Mouse (Mus musculus) forebrain, embryonic 13.5 days (tissue): ENCODE data around the gene Hltf. TPM values are rescaled to one million over a fixed set of nuclear protein-coding genes. Genes with fewer than 3 reads are reported as not detected.

Experiments used
- ATAC-seq: fragments of 200-750 bp; cut with Nextera tagmentation; 2 replicates; pipeline ENCODE4 v1.8.0; 2017
- H3K27ac ChIP-seq: fragments of 300-500 bp; sonication (generic); 2 replicates; pipeline ENCODE4 v1.5.1; 2015; ENCODE audit warnings: inconsistent platforms, mild to moderate bottlenecking, moderate library complexity
- H3K27me3 ChIP-seq: fragments of 300-500 bp; sonication (generic); 2 replicates; pipeline ENCODE4 v1.6.1; 2015; ENCODE audit warnings: mild to moderate bottlenecking, inconsistent platforms
- H3K36me3 ChIP-seq: fragments of 300-500 bp; sonication (generic); 2 replicates; pipeline ENCODE4 v1.6.1; 2015; ENCODE audit warnings: mild to moderate bottlenecking, inconsistent platforms; ENCODE audit not compliant: poor library complexity, severe bottlenecking
- H3K4me1 ChIP-seq: fragments of 300-500 bp; sonication (generic); 2 replicates; pipeline ENCODE4 v1.6.1; 2015; ENCODE audit warnings: inconsistent platforms
- H3K4me2 ChIP-seq: fragments of 300-500 bp; sonication (generic); 2 replicates; pipeline ENCODE4 v1.6.1; 2015; ENCODE audit warnings: inconsistent platforms, mild to moderate bottlenecking, moderate library complexity
- H3K4me3 ChIP-seq: fragments of 300-500 bp; sonication (generic); 2 replicates; pipeline ENCODE4 v1.5.1; 2015; ENCODE audit warnings: mild to moderate bottlenecking, inconsistent platforms
- H3K9ac ChIP-seq: fragments of 300-500 bp; sonication (generic); 2 replicates; pipeline ENCODE4 v1.6.1; 2015; ENCODE audit warnings: mild to moderate bottlenecking, inconsistent platforms
- H3K9me3 ChIP-seq: fragments of 300-500 bp; sonication (generic); replicated peaks from 2 replicates; pipeline ENCODE4 v1.6.1; 2016; ENCODE audit warnings: inconsistent platforms
- WGBS: fragments of 180-500 bp; shearing (Covaris S2); methylation state at CpG from one replicate; pipeline ENCODE4 v1.1.7; 2015; 5-methylcytosine and 5-hydroxymethylcytosine counted together
- polyA plus RNA-seq: library from polyadenylated mRNA; unstranded; fragments of >200 nt; fragmentation: Nextera tagmentation; extraction: Ambion mirVana; gene quantifications from 2 replicates; pipeline ENCODE4 v1.2.1, GENCODE M21; 2015

Gene Hltf
- polyA plus RNA-seq, 1 experiment from 2014 or later, result 25.9 TPM

DNA sequence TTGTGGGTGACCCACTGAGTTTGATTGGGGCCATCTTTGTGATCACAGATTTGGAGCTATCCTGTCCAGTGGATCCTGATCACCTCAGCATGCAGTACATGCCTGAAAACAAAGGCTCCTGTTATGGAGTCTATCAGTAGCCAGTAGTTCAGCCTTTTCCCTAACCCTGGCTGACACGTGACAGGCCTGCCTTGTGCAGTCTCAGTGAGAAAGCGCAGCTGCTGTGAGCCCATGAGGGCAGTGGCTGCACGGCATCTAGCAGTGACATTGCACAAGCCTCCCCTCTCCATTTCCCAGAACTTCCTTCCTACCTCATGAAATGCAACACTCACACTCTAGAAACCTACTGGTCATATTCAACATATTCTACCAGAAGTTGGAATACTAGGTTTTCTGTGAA is 76.9 kb downstream of the Hltf start:
- WGBS, result 85% methylated on average over 3 of the region's 3 CpGs
- no peak overlapping the region for H3K27ac ChIP-seq
- H3K4me1 ChIP-seq, result no peaks in the 10 kb centered on the region
- no peaks in the 10 kb centered on the region for H3K9me3 ChIP-seq
- no peak overlapping the region for H3K4me2 ChIP-seq
- no peak for ATAC-seq
- no peak overlapping the region for H3K9ac ChIP-seq
- H3K4me3 ChIP-seq, result no peak overlapping the region
- no peaks in the 10 kb centered on the region for H3K36me3 ChIP-seq
- no peaks in the 10 kb centered on the region for H3K27me3 ChIP-seq

DNA sequence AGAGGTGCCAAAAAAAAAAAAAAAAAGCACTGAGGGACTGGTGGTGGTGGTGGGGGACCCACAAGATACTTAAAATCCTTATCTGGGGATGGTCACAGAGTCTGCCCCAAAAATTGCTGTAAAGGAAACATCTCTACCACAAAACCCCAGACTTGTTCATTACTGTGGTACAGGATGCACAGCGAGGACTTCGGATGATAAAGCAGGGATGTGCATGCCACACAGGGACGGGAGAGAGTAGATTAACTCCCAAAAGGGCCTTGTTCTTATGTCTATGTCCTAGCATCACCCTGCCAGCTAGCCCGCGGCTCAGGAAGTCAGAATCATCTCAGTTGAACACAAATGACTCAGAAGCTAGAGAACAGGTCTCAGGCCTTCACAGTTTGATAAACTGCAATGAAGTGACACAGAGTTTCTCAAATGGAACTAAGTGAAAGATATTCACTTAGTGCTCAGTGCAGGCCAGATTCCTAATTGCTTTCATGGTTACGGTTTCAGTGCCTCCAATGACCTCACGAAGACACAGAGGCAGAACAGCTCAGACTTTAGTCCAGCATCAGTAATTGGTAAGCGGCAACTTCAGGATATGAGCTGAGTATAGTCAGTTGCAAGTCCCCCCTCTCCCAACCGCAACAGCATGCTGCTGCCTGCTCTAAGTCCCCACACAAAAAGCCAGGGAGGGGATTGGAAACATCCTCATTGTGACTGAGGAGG is 79.4 kb downstream of the Hltf start:
- WGBS, result 91% methylated on average over 9 of the region's 9 CpGs
- no peaks in the 10 kb centered on the region for H3K4me1 ChIP-seq

GRCm38 (mm10) chr3:20141240-20141639 is 83.6 kb downstream of the Hltf start:
- Histone ChIP-seq H3K27me3 (no peaks in the 10 kb centered on the region), H3K4me1 (0 out of 2 replicates have a peak, but pooled peaks cover 4% of the 10 kb centered on the region), H3K27ac (no peak overlapping the region), H3K36me3 (no peaks in the 10 kb centered on the region), H3K4me3 (no peak overlapping the region), H3K9me3 (no peaks in the 10 kb centered on the region), H3K4me2 (no peak overlapping the region), H3K9ac (no peak overlapping the region)
- no peak for ATAC-seq

More for the DNA sequence above, 79.4 kb downstream of the Hltf start:
- no peak for ATAC-seq
- H3K4me3 ChIP-seq, result no peak overlapping the region
- no peak overlapping the region for H3K27ac ChIP-seq
- no peak overlapping the region for H3K4me2 ChIP-seq
- no peaks in the 10 kb centered on the region for H3K9me3 ChIP-seq
- H3K27me3 ChIP-seq, result no peaks in the 10 kb centered on the region
- no peak overlapping the region for H3K9ac ChIP-seq
- H3K36me3 ChIP-seq, result no peaks in the 10 kb centered on the region

- H3K9ac ChIP-seq, result no peak overlapping the region
- 13% methylated on average over 1 of the region's 1 CpGs for WGBS
- H3K4me3 ChIP-seq, result no peak overlapping the region
- H3K27me3 ChIP-seq, result no peaks in the 10 kb centered on the region
- 0 out of 2 replicates have a peak, but pooled peaks cover 4% of the 10 kb centered on the region for H3K4me1 ChIP-seq
- no peaks in the 10 kb centered on the region for H3K36me3 ChIP-seq
- H3K9me3 ChIP-seq, result no peaks in the 10 kb centered on the region
- H3K27ac ChIP-seq, result no peak overlapping the region
- ATAC-seq, result no peak
- no peak overlapping the region for H3K4me2 ChIP-seq
Observed at GRCm38 (mm10) chr3:20141679-20142078, 84.1 kb downstream of the Hltf start.

GRCm38 (mm10) chr3:20142101-20142500 is 84.5 kb downstream of the Hltf start:
- WGBS, result 93% methylated on average over 2 of the region's 2 CpGs
- no peaks in the 10 kb centered on the region for H3K36me3 ChIP-seq
- no peaks in the 10 kb centered on the region for H3K27me3 ChIP-seq
- H3K4me2 ChIP-seq, result no peak overlapping the region
- no peak overlapping the region for H3K9ac ChIP-seq
- H3K27ac ChIP-seq, result no peak overlapping the region
- no peak for ATAC-seq
- no peak overlapping the region for H3K4me3 ChIP-seq
- H3K9me3 ChIP-seq, result no peaks in the 10 kb centered on the region
- 0 out of 2 replicates have a peak, but pooled peaks cover 4% of the 10 kb centered on the region for H3K4me1 ChIP-seq

DNA sequence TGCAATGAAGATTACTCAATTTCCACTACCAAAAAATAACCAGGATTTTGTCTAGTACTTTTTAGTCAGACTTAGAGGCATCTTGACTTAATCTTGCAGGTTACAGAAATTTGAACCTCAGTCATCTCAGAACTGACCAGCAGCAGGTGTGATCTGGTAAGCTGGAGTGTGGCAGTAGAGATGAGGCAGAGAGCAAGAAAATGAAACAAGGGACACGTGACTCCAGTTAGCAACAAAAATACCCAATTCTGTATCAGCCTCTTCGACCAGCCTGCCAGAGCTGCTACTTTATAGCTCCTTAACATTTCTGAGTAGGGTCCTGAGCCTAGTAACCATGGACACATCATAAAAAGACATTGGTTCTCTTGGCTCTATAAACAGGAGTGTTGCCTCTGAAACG is 85.0 kb downstream of the Hltf start:
- H3K27me3 ChIP-seq, result no peaks in the 10 kb centered on the region
- H3K4me3 ChIP-seq, result no peak overlapping the region
- no peak overlapping the region for H3K4me2 ChIP-seq
- H3K9ac ChIP-seq, result no peak overlapping the region
- no peak overlapping the region for H3K27ac ChIP-seq
- 0 out of 2 replicates have a peak, but pooled peaks cover 4% of the 10 kb centered on the region for H3K4me1 ChIP-seq
- no peak for ATAC-seq
- H3K9me3 ChIP-seq, result no peaks in the 10 kb centered on the region
- 81% methylated on average over 3 of the region's 3 CpGs for WGBS
- no peaks in the 10 kb centered on the region for H3K36me3 ChIP-seq

DNA sequence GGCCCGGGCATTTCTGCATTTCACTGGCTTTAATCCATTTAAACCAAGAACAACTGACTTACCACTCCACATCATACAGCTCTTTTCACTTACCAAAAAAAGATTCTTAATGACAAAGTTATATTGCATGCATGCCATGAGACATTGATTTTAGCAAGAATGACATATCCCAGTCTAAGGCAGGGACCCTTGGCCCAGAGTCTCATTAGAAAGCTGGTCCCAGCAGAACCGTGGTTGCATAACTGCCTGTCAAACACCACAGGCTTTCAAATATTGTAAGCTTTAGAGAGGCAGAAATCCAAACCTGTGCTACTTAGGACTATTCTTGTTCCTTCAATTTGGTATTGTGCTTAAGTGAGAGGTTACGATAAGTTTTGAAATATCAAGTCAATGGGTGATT is 86.1 kb downstream of the Hltf start:
- no peaks in the 10 kb centered on the region for H3K27me3 ChIP-seq
- no peak overlapping the region for H3K4me2 ChIP-seq
- H3K9me3 ChIP-seq, result no peaks in the 10 kb centered on the region
- H3K4me3 ChIP-seq, result no peak overlapping the region
- 55% methylated on average over 3 of the region's 3 CpGs for WGBS
- 0 out of 2 replicates have a peak, but pooled peaks cover 4% of the 10 kb centered on the region for H3K36me3 ChIP-seq
- no peak overlapping the region for H3K9ac ChIP-seq
- no peak overlapping the region for H3K27ac ChIP-seq
- 0 out of 2 replicates have a peak, but pooled peaks cover 4% of the 10 kb centered on the region for H3K4me1 ChIP-seq
- ATAC-seq, result no peak

- H3K4me3 ChIP-seq, result no peak overlapping the region
- 0 out of 2 replicates have a peak, but pooled peaks cover 4% of the 10 kb centered on the region for H3K36me3 ChIP-seq
- 0 out of 2 replicates have a peak, but pooled peaks cover 4% of the 10 kb centered on the region for H3K4me1 ChIP-seq
- H3K4me2 ChIP-seq, result no peak overlapping the region
- H3K27me3 ChIP-seq, result no peaks in the 10 kb centered on the region
- ATAC-seq, result no peak
- 2% methylated on average over 2 of the region's 2 CpGs for WGBS
- no peaks in the 10 kb centered on the region for H3K9me3 ChIP-seq
- H3K27ac ChIP-seq, result no peak overlapping the region
- H3K9ac ChIP-seq, result no peak overlapping the region
Observed at GRCm38 (mm10) chr3:20144401-20144800, 86.8 kb downstream of the Hltf start.

GRCm38 (mm10) chr3:20145696-20146113 is 88.1 kb downstream of the Hltf start:
- H3K4me3 ChIP-seq, result no peak overlapping the region
- 0 out of 2 replicates have a peak, but pooled peaks cover 4% of the 10 kb centered on the region for H3K4me1 ChIP-seq
- no peak overlapping the region for H3K27ac ChIP-seq
- no peak overlapping the region for H3K9ac ChIP-seq
- 0 out of 2 replicates have a peak, but pooled peaks cover 4% of the 10 kb centered on the region for H3K36me3 ChIP-seq
- H3K4me2 ChIP-seq, result no peak overlapping the region
- no peak for ATAC-seq
- WGBS, result 26% methylated on average over 1 of the region's 1 CpGs
- H3K9me3 ChIP-seq, result no peaks in the 10 kb centered on the region
- no peaks in the 10 kb centered on the region for H3K27me3 ChIP-seq

DNA sequence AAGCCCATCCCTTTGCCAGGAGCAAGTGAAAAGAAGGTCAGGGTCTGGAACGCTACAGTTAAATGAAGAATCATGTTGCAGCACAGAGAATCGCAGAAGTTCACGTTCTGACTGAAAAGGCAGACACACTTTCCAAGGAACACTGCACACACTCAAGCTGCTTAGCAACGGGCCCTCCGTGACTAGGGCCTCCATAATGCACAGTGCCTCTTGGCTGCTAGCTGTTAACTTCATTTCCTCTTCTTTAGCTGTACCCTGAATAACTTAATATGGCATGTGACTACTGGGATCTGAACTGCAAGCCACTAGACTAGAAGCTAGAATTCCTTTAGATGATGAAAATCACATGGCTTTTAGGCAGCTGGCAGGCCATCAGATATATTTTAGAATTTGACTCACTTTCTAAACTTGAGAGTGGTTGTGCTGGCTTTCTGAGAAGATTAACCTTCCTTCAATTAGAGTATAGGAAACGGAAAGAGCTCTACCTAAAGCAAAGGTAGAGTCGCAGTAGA is 89.3 kb downstream of the Hltf start:
- H3K4me3 ChIP-seq, result no peak overlapping the region
- no peak overlapping the region for H3K4me2 ChIP-seq
- no peak overlapping the region for H3K27ac ChIP-seq
- H3K4me1 ChIP-seq, result 0 out of 2 replicates have a peak, but pooled peaks cover 4% of the 10 kb centered on the region
- WGBS, result 48% methylated on average over 7 of the region's 7 CpGs
- 0 out of 2 replicates have a peak, but pooled peaks cover 4% of the 10 kb centered on the region for H3K36me3 ChIP-seq
- no peak overlapping the region for H3K9ac ChIP-seq
- H3K9me3 ChIP-seq, result no peaks in the 10 kb centered on the region
- no peaks in the 10 kb centered on the region for H3K27me3 ChIP-seq
- peak; percentile 73 for ATAC-seq

DNA sequence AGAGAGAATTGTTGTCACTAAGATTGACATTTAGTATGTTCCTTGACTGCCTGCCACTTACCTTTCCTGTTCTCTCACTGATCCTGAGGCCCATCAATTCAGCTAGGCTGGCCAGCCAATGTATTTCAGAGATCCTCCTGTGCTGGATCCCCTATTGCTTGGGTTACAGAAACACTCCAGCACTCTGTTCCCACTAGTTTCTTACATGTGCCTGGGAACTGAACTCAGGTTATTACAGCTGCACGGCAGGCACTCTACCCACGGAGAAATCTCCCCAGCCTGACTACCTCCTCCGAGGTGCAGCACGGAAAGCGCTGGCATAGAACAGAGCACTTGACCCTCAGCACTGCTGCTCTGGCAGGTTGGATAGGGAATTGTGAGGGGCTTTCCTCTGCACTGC is 90.0 kb downstream of the Hltf start:
- H3K9me3 ChIP-seq, result no peaks in the 10 kb centered on the region
- H3K4me2 ChIP-seq, result no peak overlapping the region
- no peak for ATAC-seq
- no peak overlapping the region for H3K9ac ChIP-seq
- H3K4me3 ChIP-seq, result no peak overlapping the region
- H3K27ac ChIP-seq, result no peak overlapping the region
- WGBS, result 83% methylated on average over 5 of the region's 5 CpGs
- H3K27me3 ChIP-seq, result no peaks in the 10 kb centered on the region
- 0 out of 2 replicates have a peak, but pooled peaks cover 4% of the 10 kb centered on the region for H3K36me3 ChIP-seq
- 0 out of 2 replicates have a peak, but pooled peaks cover 4% of the 10 kb centered on the region for H3K4me1 ChIP-seq

DNA sequence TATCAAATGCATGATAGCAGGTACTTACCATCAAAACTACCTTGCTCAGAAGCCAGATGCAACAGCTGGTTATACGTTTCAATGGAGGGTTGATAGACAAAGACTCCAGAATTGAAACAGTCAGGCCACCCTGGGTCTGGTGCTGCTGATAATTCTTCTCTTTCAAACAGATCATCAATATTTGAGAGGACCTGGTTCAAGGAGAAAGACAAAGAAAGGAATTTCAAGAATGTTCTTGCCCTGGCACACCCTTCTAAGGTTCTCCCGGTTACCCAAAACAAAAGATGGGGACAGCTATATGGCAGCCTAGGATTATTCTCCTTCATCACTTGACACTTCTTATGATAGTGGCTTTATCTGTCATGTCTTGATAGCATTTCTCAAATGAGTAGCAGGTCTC is 92.9 kb downstream of the Hltf start:
- H3K9me3 ChIP-seq, result no peaks in the 10 kb centered on the region
- H3K9ac ChIP-seq, result no peak overlapping the region
- H3K27ac ChIP-seq, result no peak overlapping the region
- H3K4me1 ChIP-seq, result peaks cover 12% of the 10 kb centered on the region
- 0 out of 2 replicates have a peak, but pooled peaks cover 4% of the 10 kb centered on the region for H3K36me3 ChIP-seq
- no peak overlapping the region for H3K4me3 ChIP-seq
- no peaks in the 10 kb centered on the region for H3K27me3 ChIP-seq
- H3K4me2 ChIP-seq, result no peak overlapping the region
- ATAC-seq, result no peak
- WGBS, result 69% methylated on average over 2 of the region's 2 CpGs
